Mouse (Mus musculus): ENCODE measurements at regions not wholly inside any gene's neighbourhood (a gene's known extent, or its start where the extent isn't known, plus 50 kb on each side); places are given as distances from the start of the nearest gene placed in this dataset.

- DNase-seq (ENCODE audit: low spot score) = no peak
Measured at GRCm38 (mm10) chr2:92860502-92861197, 54.2 kb upstream of the Syt13 start.

All from urinary bladder, postnatal 25 days (tissue).